In the genomic region with DNA sequence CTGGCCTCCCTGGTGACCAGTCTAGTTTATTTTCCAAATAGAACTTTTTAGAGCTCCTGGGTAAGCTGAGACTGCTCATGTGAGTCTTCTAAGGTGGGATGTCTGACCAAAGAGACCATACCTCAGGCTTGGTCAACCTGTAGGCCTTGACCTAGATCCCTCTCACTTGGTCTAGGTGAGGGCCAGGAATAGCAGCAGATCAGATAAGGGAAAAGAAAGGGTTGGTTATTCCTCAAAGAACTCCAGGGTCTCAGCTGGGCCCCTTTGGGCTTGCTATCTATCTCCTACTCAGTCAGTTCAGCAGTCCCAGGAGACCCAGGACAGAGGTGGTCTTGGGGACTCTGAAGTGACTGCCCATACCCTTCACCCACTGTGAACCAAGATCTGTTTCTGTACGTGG, we compare ENCODE assay signal across 1 mouse cellular context.
A peak's percentile ranks its signal among the peaks of the same experiment; 100 is the strongest.
TF ChIP-seq lines count a peak whose summit lies in the region.

No protein-coding gene starts in this region.

TF ChIP-seq in MEL, 35 proteins besides CTCF, POLR2A, EP300 and RAD21:
- no peak for TF ChIP-seq CHD2 (IDR thresholded peaks at IDR 0.05; ENCODE audit: low read length)
- no peak for TF ChIP-seq ELF1 (IDR thresholded peaks at IDR 0.05; ENCODE audit: low read depth, low read length)
- 0 out of 2 replicates have a peak, but pooled peaks have one; percentile 21 for TF ChIP-seq GATA1 (IDR thresholded peaks at IDR 0.05; ENCODE audit: low read depth, low read length)
- TF ChIP-seq ZNF384 (IDR thresholded peaks at IDR 0.05; ENCODE audit: low read depth, low read length) = no peak
- TF ChIP-seq ZC3H11A (IDR thresholded peaks at IDR 0.05; ENCODE audit: low read depth, low read length) = no peak
